Mouse (Mus musculus) embryonic facial prominence, embryonic 15.5 days (tissue): Measurements from ENCODE around the gene Hmg20a. TPM values are rescaled to one million over a fixed set of nuclear protein-coding genes. Genes with fewer than 3 reads are reported as not detected.
A peak's percentile ranks its signal among the peaks of the same experiment; 100 is the strongest.
"Not testable (repeated sequence)": the region's sequence is repeated elsewhere in the genome, so short reads cannot be mapped to it uniquely, and the experiment has no call there.

ENCODE experiments used
- ATAC-seq: fragments of 200-750 bp; cut with Nextera tagmentation; 2 replicates; pipeline ENCODE4 v1.8.0; 2017; ENCODE audit warnings: low read depth, moderate TSS enrichment; ENCODE audit not compliant: insufficient number of reproducible peaks, low FRiP score, low TSS enrichment
- H3K27ac ChIP-seq: fragments of 300-500 bp; sonication (generic); replicated peaks from 2 replicates; pipeline ENCODE4 v1.5.1; 2015; ENCODE audit warnings: mild to moderate bottlenecking, inconsistent platforms
- H3K27me3 ChIP-seq: fragments of 300-500 bp; sonication (generic); 2 replicates; pipeline ENCODE4 v1.6.1; 2015; ENCODE audit warnings: inconsistent platforms
- H3K36me3 ChIP-seq: fragments of 300-500 bp; sonication (generic); 2 replicates; pipeline ENCODE4 v1.6.1; 2015; ENCODE audit warnings: mild to moderate bottlenecking, inconsistent platforms
- H3K4me1 ChIP-seq: fragments of 300-500 bp; sonication (generic); 2 replicates; pipeline ENCODE4 v1.6.1; 2015; ENCODE audit warnings: inconsistent platforms
- H3K4me2 ChIP-seq: fragments of 300-500 bp; sonication (generic); replicated peaks from 2 replicates; pipeline ENCODE4 v1.6.1; 2015; ENCODE audit warnings: mild to moderate bottlenecking, inconsistent platforms
- H3K4me3 ChIP-seq: fragments of 300-500 bp; sonication (generic); replicated peaks from 2 replicates; pipeline ENCODE4 v1.5.1; 2015; ENCODE audit warnings: mild to moderate bottlenecking, inconsistent platforms
- H3K9ac ChIP-seq: fragments of 300-500 bp; sonication (generic); 2 replicates; pipeline ENCODE4 v1.6.1; 2015; ENCODE audit warnings: inconsistent platforms
- H3K9me3 ChIP-seq: fragments of 300-500 bp; sonication (generic); replicated peaks from 2 replicates; pipeline ENCODE4 v1.6.1; 2016; ENCODE audit warnings: inconsistent platforms
- WGBS: fragments of 180-500 bp; shearing (Covaris S2); methylation state at CpG from one replicate; pipeline ENCODE4 v1.1.7; 2015; 5-methylcytosine and 5-hydroxymethylcytosine counted together
- polyA plus RNA-seq: library from polyadenylated mRNA; unstranded; fragments of >200 nt; fragmentation: Nextera tagmentation; extraction: Ambion mirVana; gene quantifications from 2 replicates; pipeline ENCODE4 v1.2.1, GENCODE M21; 2015

Gene Hmg20a
- polyA plus RNA-seq, 1 experiment from 2014 or later, result 61.1 TPM

- no peaks in the 10 kb centered on the region for H3K27me3 ChIP-seq
- peaks cover 27% of the 10 kb centered on the region for H3K4me1 ChIP-seq
- ATAC-seq, result no peak
- WGBS, result 54% methylated on average over 4 of the region's 4 CpGs
- H3K27ac ChIP-seq, result no peak overlapping the region
- peak overlapping the region; percentile 70; the same call in 1 of the 2 replicates for H3K4me2 ChIP-seq
- H3K36me3 ChIP-seq, result no peaks in the 10 kb centered on the region
- no peaks in the 10 kb centered on the region for H3K9me3 ChIP-seq
- no peak overlapping the region for H3K9ac ChIP-seq
- peak overlapping the region; percentile 89; the same call in 1 of the 2 replicates for H3K4me3 ChIP-seq
Measured at GRCm38 (mm10) chr9:56415935-56416607, 2.3 kb upstream of the Hmg20a start.

GRCm38 (mm10) chr9:56417415-56417947, 928 bp upstream of the Hmg20a start:
- Histone ChIP-seq H3K4me2 (peak overlapping the region; percentile 70), H3K4me1 (peaks cover 38% of the 10 kb centered on the region), H3K36me3 (no peaks in the 10 kb centered on the region), H3K27me3 (no peaks in the 10 kb centered on the region), H3K9me3 (no peaks in the 10 kb centered on the region), H3K9ac (peak overlapping the region; percentile 83), H3K4me3 (peak overlapping the region; percentile 89), H3K27ac (peak overlapping the region; percentile 97)
- under 1% methylated on average over 40 of the region's 40 CpGs for WGBS
- peak; percentile 66 for ATAC-seq

- H3K9ac ChIP-seq, result peak overlapping the region; percentile 60
- 0% methylated on average over 11 of the region's 11 CpGs for WGBS
- H3K27ac ChIP-seq, result peak overlapping the region; percentile 92
- peak overlapping the region; percentile 89 for H3K4me3 ChIP-seq
- no peaks in the 10 kb centered on the region for H3K36me3 ChIP-seq
- H3K4me1 ChIP-seq, result peaks cover 41% of the 10 kb centered on the region
- ATAC-seq, result peak; percentile 35
- peak overlapping the region; percentile 70 for H3K4me2 ChIP-seq
- no peaks in the 10 kb centered on the region for H3K9me3 ChIP-seq
- no peaks in the 10 kb centered on the region for H3K27me3 ChIP-seq
Measured at GRCm38 (mm10) chr9:56418738-56419239, 380 bp downstream of the Hmg20a start.

GRCm38 (mm10) chr9:56420236-56420635, 1.8 kb downstream of the Hmg20a start:
- no peak for ATAC-seq
- Histone ChIP-seq H3K4me2 (peak overlapping the region; percentile 17; the same call in 1 of the 2 replicates), H3K27ac (no peak overlapping the region), H3K9ac (no peak overlapping the region), H3K36me3 (no peaks in the 10 kb centered on the region; the same call in 1 of the 2 replicates), H3K4me3 (no peak overlapping the region), H3K4me1 (peaks cover 41% of the 10 kb centered on the region), H3K9me3 (no peaks in the 10 kb centered on the region), H3K27me3 (no peaks in the 10 kb centered on the region)
- 98% methylated on average over 1 of the region's 1 CpGs for WGBS

- no peak for ATAC-seq
- 83% methylated on average over 9 of the region's 9 CpGs for WGBS
- H3K9ac ChIP-seq, result no peak overlapping the region
Measured at GRCm38 (mm10) chr9:56420892-56421601, 2.6 kb downstream of the Hmg20a start.

GRCm38 (mm10) chr9:56421991-56422390, 3.6 kb downstream of the Hmg20a start:
- 76% methylated on average over 5 of the region's 5 CpGs for WGBS
- Histone ChIP-seq H3K27me3 (no peaks in the 10 kb centered on the region), H3K4me2 (no peak overlapping the region), H3K4me3 (no peak overlapping the region), H3K36me3 (no peaks in the 10 kb centered on the region; the same call in 1 of the 2 replicates), H3K9ac (no peak overlapping the region), H3K9me3 (no peaks in the 10 kb centered on the region), H3K4me1 (peaks cover 31% of the 10 kb centered on the region), H3K27ac (no peak overlapping the region)
- ATAC-seq, result no peak

More at GRCm38 (mm10) chr9:56420892-56421601, 2.6 kb downstream of the Hmg20a start:
- Histone ChIP-seq H3K27me3 (no peaks in the 10 kb centered on the region), H3K27ac (no peak overlapping the region), H3K4me3 (no peak overlapping the region), H3K4me2 (no peak overlapping the region), H3K9me3 (no peaks in the 10 kb centered on the region), H3K36me3 (no peaks in the 10 kb centered on the region; the same call in 1 of the 2 replicates), H3K4me1 (peaks cover 39% of the 10 kb centered on the region)

GRCm38 (mm10) chr9:56424861-56425260, 6.5 kb downstream of the Hmg20a start:
- H3K9me3 ChIP-seq, result no peaks in the 10 kb centered on the region
- H3K9ac ChIP-seq, result no peak overlapping the region
- WGBS, result 86% methylated on average over 4 of the region's 4 CpGs

GRCm38 (mm10) chr9:56435821-56436526, 17.6 kb downstream of the Hmg20a start:
- Histone ChIP-seq H3K4me1 (peaks cover 5% of the 10 kb centered on the region; the same call in 1 of the 2 replicates), H3K9me3 (no peaks in the 10 kb centered on the region), H3K36me3 (no peaks in the 10 kb centered on the region), H3K9ac (no peak overlapping the region), H3K4me3 (no peak overlapping the region), H3K4me2 (no peak overlapping the region), H3K27me3 (no peaks in the 10 kb centered on the region), H3K27ac (no peak overlapping the region)
- ATAC-seq, result no peak
- 69% methylated on average over 5 of the region's 5 CpGs for WGBS

More at GRCm38 (mm10) chr9:56424861-56425260, 6.5 kb downstream of the Hmg20a start:
- no peak for ATAC-seq
- Histone ChIP-seq H3K4me3 (no peak overlapping the region), H3K4me2 (no peak overlapping the region), H3K27ac (no peak overlapping the region), H3K4me1 (peaks cover 20% of the 10 kb centered on the region; the same call in 1 of the 2 replicates), H3K36me3 (no peaks in the 10 kb centered on the region; the same call in 1 of the 2 replicates), H3K27me3 (no peaks in the 10 kb centered on the region)

GRCm38 (mm10) chr9:56437300-56437892, 19.0 kb downstream of the Hmg20a start:
- ATAC-seq, H3K27me3 ChIP-seq, H3K9ac ChIP-seq, H3K36me3 ChIP-seq, H3K4me3 ChIP-seq, H3K4me2 ChIP-seq, H3K27ac ChIP-seq, H3K9me3 ChIP-seq, H3K4me1 ChIP-seq: not testable (repeated sequence)
- WGBS, result 70% methylated on average over 29 of the region's 29 CpGs

GRCm38 (mm10) chr9:56439699-56440098, 21.3 kb downstream of the Hmg20a start:
- no peaks in the 10 kb centered on the region for H3K36me3 ChIP-seq
- no peak overlapping the region for H3K27ac ChIP-seq
- no peaks in the 10 kb centered on the region for H3K27me3 ChIP-seq
- no peak overlapping the region for H3K9ac ChIP-seq
- no peak overlapping the region for H3K4me2 ChIP-seq
- H3K9me3 ChIP-seq, result no peaks in the 10 kb centered on the region
- no peak for ATAC-seq
- 75% methylated on average over 7 of the region's 7 CpGs for WGBS
- no peak overlapping the region for H3K4me3 ChIP-seq
- H3K4me1 ChIP-seq, result peaks cover 5% of the 10 kb centered on the region; the same call in 1 of the 2 replicates
